ENCODE assay signal across 19 mouse cellular contexts in genomic region chr1:174992520-174992919, GRCm38 (mm10).
"Had no signal": no experiment of that assay in that cellular context is flagged by ENCODE, and none has a peak within 500 bp of the region (broad histone marks: within the 10 kb centered on the region; RNA-seq: fewer than 3 reads in every experiment).

No protein-coding gene starts in this region.

- H3K9me3 ChIP-seq: kidney, embryonic 15.5 days; liver, embryonic 13.5 days; midbrain, embryonic 12.5 days; midbrain, embryonic 15.5 days; neural tube, embryonic 12.5 days; neural tube, embryonic 15.5 days had no signal

- H3K36me3 ChIP-seq: kidney, embryonic 15.5 days; liver, embryonic 13.5 days; midbrain, embryonic 12.5 days; midbrain, embryonic 15.5 days; neural tube, embryonic 12.5 days; neural tube, embryonic 15.5 days had no signal

- ATAC-seq: intestine, postnatal 0 days; midbrain, embryonic 15.5 days had no signal

- H3K4me1 ChIP-seq: kidney, embryonic 15.5 days; liver, embryonic 13.5 days; midbrain, embryonic 12.5 days; midbrain, embryonic 15.5 days; neural tube, embryonic 12.5 days; neural tube, embryonic 15.5 days had no signal

- H3K27me3 ChIP-seq: kidney, embryonic 15.5 days; liver, embryonic 13.5 days; midbrain, embryonic 12.5 days; midbrain, embryonic 15.5 days; neural tube, embryonic 12.5 days; neural tube, embryonic 15.5 days had no signal

- H3K27ac ChIP-seq: kidney, embryonic 15.5 days; left cerebral cortex, adult 2 months; liver, embryonic 13.5 days; macrophage; midbrain, embryonic 12.5 days; midbrain, embryonic 15.5 days; neural tube, embryonic 12.5 days; neural tube, embryonic 15.5 days had no signal

- H3K9ac ChIP-seq: kidney, embryonic 15.5 days; liver, embryonic 13.5 days; midbrain, embryonic 12.5 days; midbrain, embryonic 15.5 days; neural tube, embryonic 12.5 days; neural tube, embryonic 15.5 days had no signal

- H3K4me3 ChIP-seq: kidney, embryonic 15.5 days; left cerebral cortex, adult 2 months; liver, embryonic 13.5 days; midbrain, embryonic 12.5 days; midbrain, embryonic 15.5 days; neural tube, embryonic 12.5 days; neural tube, embryonic 15.5 days had no signal

- H3K4me2 ChIP-seq: kidney, embryonic 15.5 days; liver, embryonic 13.5 days; midbrain, embryonic 12.5 days; midbrain, embryonic 15.5 days; neural tube, embryonic 12.5 days; neural tube, embryonic 15.5 days had no signal

- DNase-seq: kidney, adult 2 months; kidney, postnatal 10 days; kidney, postnatal 36 days; layer of hippocampus, postnatal 36 days; liver, embryonic 13.5 days; lung, adult 2 months; lung, postnatal 14 days; retina, postnatal 1 day; right cerebral cortex, postnatal 25 days; spleen, adult 18-20 months; thymus, postnatal 25 days had no signal
